Mouse (Mus musculus) embryonic fibroblast, embryonic 13.5 days (primary cell): Measurements from ENCODE around the gene Ankzf1.

Experiments used
- CTCF ChIP-seq: IDR thresholded peaks from 2 replicates; pipeline ENCODE4 v1.5.1; 2011; ENCODE audit warnings: mild to moderate bottlenecking, control low read depth, low read length, moderate library complexity, borderline replicate concordance; ENCODE audit not compliant: insufficient read depth
- POLR2A ChIP-seq: IDR thresholded peaks from 2 replicates; pipeline ENCODE4 v1.6.1; 2011; ENCODE audit warnings: low read depth, mild to moderate bottlenecking, control low read depth, low read length, moderate library complexity

DNA sequence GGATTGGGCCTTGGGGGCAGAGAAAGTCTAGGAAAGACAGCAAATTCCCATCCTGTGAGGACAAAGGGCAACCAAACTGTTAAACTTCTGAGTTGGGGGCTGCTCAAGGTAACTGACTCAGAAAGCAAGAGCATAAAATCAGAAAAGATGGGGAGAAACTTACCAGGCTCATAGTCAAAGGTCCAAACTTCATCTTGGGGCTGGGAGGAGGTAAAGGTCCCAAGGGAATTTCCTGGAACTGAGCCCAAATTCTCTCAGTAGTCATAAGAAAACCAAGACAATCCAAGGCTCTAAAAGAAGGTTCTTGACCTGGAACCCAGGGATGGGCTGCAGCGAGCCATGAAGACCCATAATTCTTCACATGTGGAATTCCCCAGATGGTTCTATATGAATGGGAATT is 9.3 kb downstream of the Ankzf1 start:
- TF ChIP-seq POLR2A: no peak
- no peak for TF ChIP-seq CTCF
